Comparison of ENCODE assay signal across 8 mouse cellular contexts in genomic region chr15:83167126-83167525, GRCm38 (mm10). TPM values are rescaled to one million over a fixed set of nuclear protein-coding genes. Genes with fewer than 3 reads are reported as not detected.
A peak's percentile ranks its signal among the peaks of the same experiment; 100 is the strongest.
DNase-seq lines count a peak whose midpoint lies in the region; ATAC-seq and TF ChIP-seq lines count a peak whose summit lies in the region.

No protein-coding gene starts in this region.

- no peaks in the 10 kb centered on the region for H3K9me3 ChIP-seq in intestine, embryonic 15.5 days
- no peaks in the 10 kb centered on the region for H3K9me3 ChIP-seq in intestine, postnatal 0 days (ENCODE audit: control insufficient read depth)
- no peaks in the 10 kb centered on the region for H3K9me3 ChIP-seq in embryonic facial prominence, embryonic 14.5 days (ENCODE audit: control insufficient read depth, low read length)
- H3K9me3 ChIP-seq in lung, embryonic 15.5 days = no peaks in the 10 kb centered on the region

- no peak overlapping the region for H3K4me3 ChIP-seq in intestine, embryonic 15.5 days (replicated peaks)
- no peak overlapping the region for H3K4me3 ChIP-seq in intestine, postnatal 0 days (ENCODE audit: low read depth, low read length)
- no peak overlapping the region for H3K4me3 ChIP-seq in bone marrow macrophage, adult 2 months (ENCODE audit: insufficient read depth, low read length)
- H3K4me3 ChIP-seq in embryonic facial prominence, embryonic 14.5 days (ENCODE audit: low read depth, low read length) = no peak overlapping the region
- no peak overlapping the region for H3K4me3 ChIP-seq in lung, embryonic 15.5 days

- H3K9ac ChIP-seq in intestine, embryonic 15.5 days = 0 out of 2 replicates have a peak overlapping the region, but pooled peaks have one; percentile 17
- H3K9ac ChIP-seq in intestine, postnatal 0 days (ENCODE audit: low read depth, low read length) = no peak overlapping the region
- peak overlapping the region; percentile 31; the same call in 1 of the 2 replicates for H3K9ac ChIP-seq in embryonic facial prominence, embryonic 14.5 days (ENCODE audit: low read depth, low read length)
- 0 out of 2 replicates have a peak overlapping the region, but pooled peaks have one; percentile 2 for H3K9ac ChIP-seq in lung, embryonic 15.5 days

- no peaks in the 10 kb centered on the region for H3K27me3 ChIP-seq in intestine, embryonic 15.5 days (replicated peaks)
- H3K27me3 ChIP-seq in intestine, postnatal 0 days (replicated peaks; ENCODE audit: control insufficient read depth, insufficient read depth, low read length) = no peaks in the 10 kb centered on the region
- no peaks in the 10 kb centered on the region for H3K27me3 ChIP-seq in embryonic facial prominence, embryonic 14.5 days (replicated peaks; ENCODE audit: control insufficient read depth, insufficient read depth, low read length)
- no peaks in the 10 kb centered on the region for H3K27me3 ChIP-seq in lung, embryonic 15.5 days

- TF ChIP-seq CTCF in intestine, postnatal 0 days (IDR thresholded peaks at IDR 0.05; ENCODE audit: low read depth) = no peak
- no peak for TF ChIP-seq CTCF in bone marrow macrophage, adult 2 months (IDR thresholded peaks at IDR 0.05; ENCODE audit: low read depth, low read length)

- WGBS in intestine, embryonic 15.5 days = 48% methylated on average over 5 of the region's 5 CpGs
- WGBS in intestine, postnatal 0 days = 37% methylated on average over 5 of the region's 5 CpGs
- WGBS in embryonic facial prominence, embryonic 14.5 days = 65% methylated on average over 5 of the region's 5 CpGs
- WGBS in lung, embryonic 15.5 days = 46% methylated on average over 5 of the region's 5 CpGs

- peak; percentile 88 for DNase-seq in embryonic facial prominence, embryonic 14.5 days (ENCODE audit: low spot score)
- DNase-seq in thymus, postnatal 36 days = no peak
- DNase-seq in gastrocnemius, adult 8-10 months (ENCODE audit: low spot score in 2 of 2) = no peak

- H3K36me3 ChIP-seq in intestine, embryonic 15.5 days = peaks cover 4% of the 10 kb centered on the region; the same call in 1 of the 2 replicates
- peaks cover 6% of the 10 kb centered on the region for H3K36me3 ChIP-seq in intestine, postnatal 0 days (ENCODE audit: control insufficient read depth, insufficient read depth)
- H3K36me3 ChIP-seq in embryonic facial prominence, embryonic 14.5 days (ENCODE audit: control insufficient read depth, insufficient read depth, low read length) = 0 out of 2 replicates have a peak, but pooled peaks cover 10% of the 10 kb centered on the region
- peaks cover 5% of the 10 kb centered on the region for H3K36me3 ChIP-seq in lung, embryonic 15.5 days

- peaks cover 49% of the 10 kb centered on the region for H3K4me1 ChIP-seq in intestine, embryonic 15.5 days (replicated peaks)
- H3K4me1 ChIP-seq in intestine, postnatal 0 days (replicated peaks; ENCODE audit: control insufficient read depth, insufficient read depth, low read length) = peaks cover 22% of the 10 kb centered on the region; the same call in 1 of the 2 replicates
- H3K4me1 ChIP-seq in bone marrow macrophage, adult 2 months (ENCODE audit: control insufficient read depth, insufficient read depth, low read length) = peaks cover 54% of the 10 kb centered on the region
- H3K4me1 ChIP-seq in embryonic facial prominence, embryonic 14.5 days (ENCODE audit: control insufficient read depth, insufficient read depth, low read length) = peaks cover 17% of the 10 kb centered on the region
- peaks cover 62% of the 10 kb centered on the region for H3K4me1 ChIP-seq in lung, embryonic 15.5 days

- H3K4me2 ChIP-seq in intestine, embryonic 15.5 days (replicated peaks) = peak overlapping the region; percentile 14; the same call in 1 of the 2 replicates
- no peak overlapping the region for H3K4me2 ChIP-seq in intestine, postnatal 0 days (replicated peaks; ENCODE audit: low read depth)
- H3K4me2 ChIP-seq in embryonic facial prominence, embryonic 14.5 days (ENCODE audit: low read depth, low read length) = no peak overlapping the region
- H3K4me2 ChIP-seq in lung, embryonic 15.5 days = peak overlapping the region; percentile 11; the same call in 1 of the 2 replicates

- peak overlapping the region; percentile 54; the same call in 1 of the 2 replicates for H3K27ac ChIP-seq in intestine, embryonic 15.5 days
- no peak overlapping the region; the same call in 1 of the 2 replicates for H3K27ac ChIP-seq in intestine, postnatal 0 days (ENCODE audit: low read depth, low read length)
- H3K27ac ChIP-seq in bone marrow macrophage, adult 2 months (ENCODE audit: insufficient read depth, low read depth, low read length) = peak overlapping the region; percentile 3; the same call in 1 of the 2 replicates
- H3K27ac ChIP-seq in embryonic facial prominence, embryonic 14.5 days (replicated peaks; ENCODE audit: low read depth, low read length) = peak overlapping the region; percentile 77
- peak overlapping the region; percentile 72 for H3K27ac ChIP-seq in lung, embryonic 15.5 days

- ATAC-seq in intestine, embryonic 15.5 days = no peak; the same call in 1 of the 2 replicates
- no peak for ATAC-seq in intestine, postnatal 0 days
- peak; percentile 47 for ATAC-seq in embryonic facial prominence, embryonic 14.5 days (ENCODE audit: low read depth)
- no peak for ATAC-seq in lung, embryonic 15.5 days (ENCODE audit: borderline replicate concordance, extremely low read depth, low FRiP score, low TSS enrichment)
- no peak for ATAC-seq in erythroid progenitor cell, adult 5-6 weeks (replicated peaks; ENCODE audit: low FRiP score, poor library complexity, severe bottlenecking)

- no peak for TF ChIP-seq POLR2A in bone marrow macrophage, adult 2 months (IDR thresholded peaks at IDR 0.05; ENCODE audit: borderline replicate concordance, low read depth, low read length)

RNA-seq across cellular contexts. Expression of gene Cyb5r3, which starts 5.3 kb away (rescaled TPM):
- 176 and 218 TPM in 2 replicates for polyA plus RNA-seq in intestine, embryonic 15.5 days (2015; fragmentation: Nextera tagmentation; extraction: Ambion mirVana)
- 117 and 126 TPM in 2 replicates for polyA plus RNA-seq in intestine, postnatal 0 days (2015; fragmentation: Nextera tagmentation; extraction: Ambion mirVana)
- polyA plus RNA-seq in bone marrow macrophage, adult 2 months (2012; ENCODE audit: insufficient read depth, insufficient read length, missing spikeins) = 101 and 112 TPM in 2 replicates
- 125 and 126 TPM in 2 replicates for polyA plus RNA-seq in embryonic facial prominence, embryonic 14.5 days (2014; fragmentation: Nextera tagmentation; extraction: Ambion mirVana)
- polyA plus RNA-seq in lung, embryonic 15.5 days (2015; fragmentation: Nextera tagmentation; extraction: Ambion mirVana) = 139 and 155 TPM in 2 replicates
- total RNA-seq in gastrocnemius, adult 8-10 months (2022) = 10 to 100 TPM; 40.7 to 56.5 (median 45.0) TPM
- total RNA-seq in erythroid progenitor cell, adult 5-6 weeks (2015; ENCODE audit: low replicate concordance) = 106 and 112 TPM in 2 replicates
- 48.1 and 57.9 TPM in 2 replicates for total RNA-seq in erythroid progenitor cell, adult 5-6 weeks (2017; ENCODE audit: low replicate concordance)

RNA-seq across cellular contexts. Expression of gene Poldip3, which starts 17.9 kb away (rescaled TPM):
- polyA plus RNA-seq in intestine, embryonic 15.5 days (2015; fragmentation: Nextera tagmentation; extraction: Ambion mirVana) = 108 and 109 TPM in 2 replicates
- polyA plus RNA-seq in intestine, postnatal 0 days (2015; fragmentation: Nextera tagmentation; extraction: Ambion mirVana) = 49.8 and 51.6 TPM in 2 replicates
- 57.9 and 64.2 TPM in 2 replicates for polyA plus RNA-seq in bone marrow macrophage, adult 2 months (2012; ENCODE audit: insufficient read depth, insufficient read length, missing spikeins)
- 126 and 151 TPM in 2 replicates for polyA plus RNA-seq in embryonic facial prominence, embryonic 14.5 days (2014; fragmentation: Nextera tagmentation; extraction: Ambion mirVana)
- polyA plus RNA-seq in lung, embryonic 15.5 days (2015; fragmentation: Nextera tagmentation; extraction: Ambion mirVana) = 139 and 140 TPM in 2 replicates
- 10 to 100 TPM; 12.3 to 18.1 (median 16.9) TPM for total RNA-seq in gastrocnemius, adult 8-10 months (2022)
- 39.6 and 46.5 TPM in 2 replicates for total RNA-seq in erythroid progenitor cell, adult 5-6 weeks (2015; ENCODE audit: low replicate concordance)
- 66.7 and 92.9 TPM in 2 replicates for total RNA-seq in erythroid progenitor cell, adult 5-6 weeks (2017; ENCODE audit: low replicate concordance)

RNA-seq across cellular contexts. Expression of gene Rrp7a, which starts 44.5 kb away (rescaled TPM):
- polyA plus RNA-seq in intestine, embryonic 15.5 days (2015; fragmentation: Nextera tagmentation; extraction: Ambion mirVana) = 64.0 and 66.7 TPM in 2 replicates
- 32.1 and 32.7 TPM in 2 replicates for polyA plus RNA-seq in intestine, postnatal 0 days (2015; fragmentation: Nextera tagmentation; extraction: Ambion mirVana)
- polyA plus RNA-seq in bone marrow macrophage, adult 2 months (2012; ENCODE audit: insufficient read depth, insufficient read length, missing spikeins) = 54.1 and 66.1 TPM in 2 replicates
- polyA plus RNA-seq in embryonic facial prominence, embryonic 14.5 days (2014; fragmentation: Nextera tagmentation; extraction: Ambion mirVana) = 61.6 and 63.0 TPM in 2 replicates
- 56.1 and 64.7 TPM in 2 replicates for polyA plus RNA-seq in lung, embryonic 15.5 days (2015; fragmentation: Nextera tagmentation; extraction: Ambion mirVana)
- 10 to 100 TPM; 32.9 to 48.0 (median 41.8) TPM for total RNA-seq in gastrocnemius, adult 8-10 months (2022)
- 12.6 and 16.9 TPM in 2 replicates for total RNA-seq in erythroid progenitor cell, adult 5-6 weeks (2015; ENCODE audit: low replicate concordance)
- total RNA-seq in erythroid progenitor cell, adult 5-6 weeks (2017; ENCODE audit: low replicate concordance) = 12.3 and 31.9 TPM in 2 replicates

Comparison
In these comparisons a context has a peak if more than half of its experiments do, and no peak if none do; other contexts are left out.
1. H3K4me2 ChIP-seq: peak in intestine, embryonic 15.5 days (single experiment) and lung, embryonic 15.5 days (single experiment); none in intestine, postnatal 0 days (single experiment) and embryonic facial prominence, embryonic 14.5 days (single experiment).